Mouse (Mus musculus) ES-E14 (cell line): ENCODE data around the gene Ano2.

Source experiments
- MAFK ChIP-seq: IDR thresholded peaks from 2 replicates; pipeline ENCODE4 v1.6.1; 2014; ENCODE audit warnings: mild to moderate bottlenecking, low read depth, low read length, inconsistent platforms; ENCODE audit not compliant: insufficient read depth
- ZNF384 ChIP-seq: IDR thresholded peaks from 2 replicates; pipeline ENCODE4 v1.6.1; 2012; ENCODE audit warnings: low read depth, low read length, inconsistent platforms

GRCm38 (mm10) chr6:125858294-125858693 is 168.1 kb downstream of the Ano2 start:
- no peak for TF ChIP-seq ZNF384
- TF ChIP-seq MAFK: no peak
